Mouse (Mus musculus) embryonic facial prominence, embryonic 14.5 days (tissue): Measurements from ENCODE around the gene Adgrl3. TPM values are rescaled to one million over a fixed set of nuclear protein-coding genes. Genes with fewer than 3 reads are reported as not detected.
A peak's percentile ranks its signal among the peaks of the same experiment; 100 is the strongest.

ENCODE experiments used
- ATAC-seq: fragments of 200-750 bp; cut with Nextera tagmentation; 2 replicates; pipeline ENCODE4 v1.8.0; 2017; ENCODE audit warnings: low read depth, moderate number of reproducible peaks, moderate TSS enrichment
- DNase-seq: peaks from one replicate; pipeline ENCODE4 v3.0.0-alpha.2; 2015; ENCODE audit warnings: low spot score
- H3K27ac ChIP-seq: fragments of 300-500 bp; sonication (generic); replicated peaks from 2 replicates; pipeline ENCODE4 v1.5.1; 2014; ENCODE audit warnings: low read depth, mild to moderate bottlenecking, low read length, moderate library complexity
- H3K27me3 ChIP-seq: fragments of 300-500 bp; sonication (generic); replicated peaks from 2 replicates; pipeline ENCODE4 v1.6.1; 2014; ENCODE audit warnings: low read length; ENCODE audit not compliant: control insufficient read depth, insufficient read depth
- H3K36me3 ChIP-seq: fragments of 300-500 bp; sonication (generic); 2 replicates; pipeline ENCODE4 v1.6.1; 2014; ENCODE audit warnings: low read length, mixed read lengths; ENCODE audit not compliant: control insufficient read depth, insufficient read depth
- H3K4me1 ChIP-seq: fragments of 300-500 bp; sonication (generic); 2 replicates; pipeline ENCODE4 v1.6.1; 2014; ENCODE audit warnings: antibody characterized with exemption, low read length; ENCODE audit not compliant: control insufficient read depth, insufficient read depth
- H3K4me2 ChIP-seq: fragments of 300-500 bp; sonication (generic); 2 replicates; pipeline ENCODE4 v1.6.1; 2014; ENCODE audit warnings: low read depth, mild to moderate bottlenecking, low read length, moderate library complexity, mixed read lengths
- H3K4me3 ChIP-seq: fragments of 300-500 bp; sonication (generic); 2 replicates; pipeline ENCODE4 v1.5.1; 2014; ENCODE audit warnings: low read depth, mild to moderate bottlenecking, low read length
- H3K9ac ChIP-seq: fragments of 300-500 bp; sonication (generic); 2 replicates; pipeline ENCODE4 v1.6.1; 2014; ENCODE audit warnings: low read depth, mild to moderate bottlenecking, low read length, moderate library complexity, mixed read lengths
- H3K9me3 ChIP-seq: fragments of 300-500 bp; sonication (generic); 2 replicates; pipeline ENCODE4 v1.6.1; 2016; ENCODE audit warnings: low read length; ENCODE audit not compliant: control insufficient read depth
- WGBS: fragments of 180-500 bp; shearing (Covaris S2); extraction: QIAGEN DNeasy Blood & Tissue Kit; methylation state at CpG from one replicate; pipeline ENCODE4 v1.1.7; 2014; 5-methylcytosine and 5-hydroxymethylcytosine counted together
- polyA plus RNA-seq: library from polyadenylated mRNA; unstranded; fragments of >200 nt; fragmentation: Nextera tagmentation; extraction: Ambion mirVana; gene quantifications from 2 replicates; pipeline ENCODE4 v1.2.1, GENCODE M21; 2014

The Adgrl3 gene
- polyA plus RNA-seq, 1 experiment from 2014 or later = 26.0 TPM

DNA sequence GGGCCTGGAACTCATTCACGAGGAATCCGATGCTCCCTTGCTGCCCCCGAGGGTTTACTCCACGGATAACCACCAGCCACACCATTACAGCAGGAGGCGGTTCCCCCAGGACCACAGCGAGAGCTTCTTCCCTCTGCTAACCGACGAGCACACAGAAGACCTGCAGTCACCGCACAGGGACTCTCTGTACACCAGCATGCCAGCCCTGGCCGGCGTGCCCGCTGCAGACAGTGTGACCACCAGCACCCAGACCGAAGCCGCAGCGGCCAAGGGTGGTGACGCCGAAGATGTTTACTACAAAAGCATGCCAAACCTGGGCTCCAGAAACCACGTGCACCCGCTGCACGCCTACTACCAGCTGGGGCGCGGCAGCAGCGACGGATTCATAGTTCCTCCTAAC is 774.7 kb downstream of the Adgrl3 start:
- ATAC-seq (no peak), DNase-seq (no peak)
- Histone ChIP-seq H3K36me3 (peaks cover 7% of the 10 kb centered on the region), H3K27me3 (no peaks in the 10 kb centered on the region), H3K4me2 (no peak overlapping the region), H3K9ac (no peak overlapping the region), H3K4me1 (no peaks in the 10 kb centered on the region), H3K27ac (no peak overlapping the region), H3K9me3 (no peaks in the 10 kb centered on the region), H3K4me3 (no peak overlapping the region)
- WGBS = 88% methylated on average over 24 of the region's 24 CpGs

DNA sequence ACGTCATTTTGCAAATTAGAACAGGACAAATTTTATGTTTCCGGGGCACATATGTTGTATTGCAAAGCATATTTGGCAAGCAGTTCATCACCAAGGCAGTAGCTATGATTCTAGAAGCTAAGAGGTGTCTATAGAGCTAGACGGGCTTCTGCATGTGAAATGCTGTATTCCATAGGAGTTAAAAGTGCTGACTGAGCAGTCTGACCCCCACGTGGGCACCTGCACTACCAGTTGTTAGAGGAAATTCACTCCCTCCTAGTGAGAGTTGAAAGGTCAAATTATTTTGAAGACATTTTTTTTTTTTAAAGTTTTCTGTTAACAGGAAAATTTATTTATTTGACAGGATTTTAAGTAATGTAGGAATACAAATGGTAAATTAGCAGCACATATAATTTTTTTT is 776.2 kb downstream of the Adgrl3 start:
- Histone ChIP-seq H3K27me3 (no peaks in the 10 kb centered on the region), H3K27ac (no peak overlapping the region), H3K4me3 (no peak overlapping the region), H3K4me1 (no peaks in the 10 kb centered on the region), H3K9ac (no peak overlapping the region), H3K4me2 (no peak overlapping the region), H3K9me3 (no peaks in the 10 kb centered on the region), H3K36me3 (peaks cover 7% of the 10 kb centered on the region)
- WGBS = 82% methylated on average over 4 of the region's 4 CpGs
- ATAC-seq = no peak
- DNase-seq = no peak

DNA sequence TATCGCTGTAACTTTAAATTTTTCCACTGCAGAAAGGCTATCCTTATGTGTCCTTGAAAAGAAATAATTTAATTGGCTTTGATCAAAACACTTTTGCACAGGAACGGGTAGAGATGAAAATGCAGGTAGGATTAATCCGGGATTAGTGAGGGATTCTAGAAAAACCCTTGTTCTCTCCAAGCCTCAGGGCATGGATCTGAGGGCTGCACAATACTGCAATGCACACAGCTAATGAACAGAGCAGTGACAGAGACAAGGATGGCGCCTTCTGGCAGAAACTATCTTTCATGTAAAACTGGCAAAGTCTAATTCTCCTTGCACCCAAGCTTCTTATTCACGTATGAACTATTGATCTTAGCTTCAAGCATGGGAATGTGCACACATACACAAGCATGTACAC is 791.0 kb downstream of the Adgrl3 start:
- Histone ChIP-seq H3K27ac (no peak overlapping the region), H3K4me3 (no peak overlapping the region), H3K27me3 (no peaks in the 10 kb centered on the region), H3K4me2 (no peak overlapping the region), H3K36me3 (no peaks in the 10 kb centered on the region), H3K4me1 (no peaks in the 10 kb centered on the region), H3K9me3 (no peaks in the 10 kb centered on the region), H3K9ac (no peak overlapping the region)
- DNase-seq (no peak), ATAC-seq (no peak)
- 72% methylated on average over 5 of the region's 5 CpGs for WGBS

DNA sequence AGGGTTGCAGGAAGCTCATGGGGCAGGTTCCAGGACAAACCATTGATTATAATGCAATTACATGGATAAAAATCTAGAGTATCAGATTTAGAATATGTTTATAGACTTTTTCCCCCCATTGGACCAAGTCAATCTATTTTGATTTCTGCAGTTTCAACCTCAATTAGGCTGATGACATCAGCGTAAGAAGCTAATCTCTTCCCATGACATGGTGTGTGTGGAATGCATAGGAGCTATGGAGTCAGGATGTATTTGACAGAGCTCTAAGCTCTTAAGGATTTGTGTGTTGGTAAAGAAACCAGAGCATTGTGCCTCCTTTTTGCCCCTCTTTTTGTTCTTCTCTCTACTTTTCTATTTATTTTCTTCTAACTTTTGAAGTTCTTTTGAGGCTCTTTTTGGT is 812.1 kb downstream of the Adgrl3 start:
- H3K27ac ChIP-seq = no peak overlapping the region; the same call in 1 of the 2 replicates
- H3K4me2 ChIP-seq = no peak overlapping the region
- no peak overlapping the region for H3K9ac ChIP-seq
- peaks cover 10% of the 10 kb centered on the region for H3K9me3 ChIP-seq
- H3K4me1 ChIP-seq = no peaks in the 10 kb centered on the region
- ATAC-seq = peak; percentile 77
- H3K27me3 ChIP-seq = no peaks in the 10 kb centered on the region
- 38% methylated on average over 1 of the region's 1 CpGs for WGBS
- no peaks in the 10 kb centered on the region for H3K36me3 ChIP-seq
- peak; percentile 65 for DNase-seq
- no peak overlapping the region for H3K4me3 ChIP-seq

DNA sequence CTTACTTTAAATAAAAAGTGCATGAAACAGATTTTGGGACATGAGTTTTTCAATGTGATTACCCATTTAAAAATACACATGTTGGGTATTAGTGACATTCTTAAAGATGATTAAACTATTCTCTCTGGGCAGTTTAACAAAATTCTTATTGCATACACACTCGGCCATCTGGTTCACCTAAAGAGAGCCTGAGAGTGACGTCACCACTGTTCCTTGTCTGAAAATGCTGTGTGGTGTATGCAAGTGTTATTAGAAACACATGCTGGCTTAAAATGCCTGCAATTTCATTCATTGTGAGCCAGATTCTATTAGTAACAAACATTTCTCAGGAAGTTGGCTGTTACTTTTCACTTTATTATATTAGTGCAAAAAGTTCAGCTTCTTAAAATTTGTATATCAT is 812.7 kb downstream of the Adgrl3 start:
- no peak overlapping the region for H3K4me2 ChIP-seq
- H3K9ac ChIP-seq = no peak overlapping the region
- H3K27ac ChIP-seq = no peak overlapping the region; the same call in 1 of the 2 replicates
- ATAC-seq = no peak
- no peak overlapping the region for H3K4me3 ChIP-seq
- no peaks in the 10 kb centered on the region for H3K36me3 ChIP-seq
- no peaks in the 10 kb centered on the region for H3K27me3 ChIP-seq
- DNase-seq = peak; percentile 91
- 23% methylated on average over 2 of the region's 2 CpGs for WGBS
- H3K4me1 ChIP-seq = no peaks in the 10 kb centered on the region
- peaks cover 10% of the 10 kb centered on the region for H3K9me3 ChIP-seq

DNA sequence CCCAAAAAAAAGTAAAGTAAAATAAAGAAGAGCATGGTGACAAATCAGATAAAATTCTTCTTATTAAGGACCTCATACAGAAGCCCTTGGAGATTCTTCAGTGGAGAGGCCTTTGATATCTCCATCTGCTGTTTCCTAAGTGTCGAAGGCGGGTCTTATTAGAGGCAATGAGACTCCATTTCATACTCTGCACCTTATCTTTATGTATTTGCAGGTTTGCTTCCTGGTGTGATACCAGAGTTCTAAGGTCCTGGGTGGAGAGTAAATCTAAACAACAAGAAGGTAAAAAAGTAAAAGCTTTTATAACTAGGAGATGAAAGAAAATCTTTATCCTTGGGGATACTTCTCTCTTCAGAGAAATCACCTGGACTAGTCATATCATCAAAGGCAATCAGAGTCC is 817.9 kb downstream of the Adgrl3 start:
- ATAC-seq = no peak
- Histone ChIP-seq H3K9ac (no peak overlapping the region), H3K4me1 (no peaks in the 10 kb centered on the region), H3K36me3 (no peaks in the 10 kb centered on the region), H3K4me2 (no peak overlapping the region), H3K9me3 (peaks cover 10% of the 10 kb centered on the region), H3K4me3 (no peak overlapping the region), H3K27ac (no peak overlapping the region), H3K27me3 (no peaks in the 10 kb centered on the region)
- DNase-seq = no peak
- WGBS = 95% methylated on average over 2 of the region's 2 CpGs

DNA sequence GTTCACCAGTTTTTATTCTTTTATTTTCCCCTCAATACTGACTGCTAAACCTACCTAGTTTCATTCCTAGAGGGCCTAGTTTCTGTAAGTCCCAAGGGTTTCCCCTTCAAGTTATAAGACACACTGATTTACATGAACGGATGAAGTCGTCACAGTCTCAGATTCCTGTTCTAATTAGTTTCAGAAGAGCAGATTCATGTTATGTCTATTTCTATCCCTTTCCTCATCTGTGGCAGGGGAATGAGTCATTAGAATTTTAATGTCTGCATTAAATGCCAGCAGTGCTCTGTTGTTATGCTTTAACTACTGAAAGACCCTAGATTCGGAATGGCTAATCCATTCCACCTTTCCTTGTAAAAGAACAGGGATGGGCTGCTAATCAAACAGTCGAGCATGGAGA is 823.9 kb downstream of the Adgrl3 start:
- no peak overlapping the region for H3K27ac ChIP-seq
- H3K9me3 ChIP-seq = no peaks in the 10 kb centered on the region
- no peak for ATAC-seq
- WGBS = 16% methylated on average over 4 of the region's 4 CpGs
- no peaks in the 10 kb centered on the region for H3K4me1 ChIP-seq
- DNase-seq = peak; percentile 51
- no peak overlapping the region for H3K4me3 ChIP-seq
- no peak overlapping the region for H3K9ac ChIP-seq
- no peak overlapping the region for H3K4me2 ChIP-seq
- H3K27me3 ChIP-seq = no peaks in the 10 kb centered on the region
- no peaks in the 10 kb centered on the region for H3K36me3 ChIP-seq

DNA sequence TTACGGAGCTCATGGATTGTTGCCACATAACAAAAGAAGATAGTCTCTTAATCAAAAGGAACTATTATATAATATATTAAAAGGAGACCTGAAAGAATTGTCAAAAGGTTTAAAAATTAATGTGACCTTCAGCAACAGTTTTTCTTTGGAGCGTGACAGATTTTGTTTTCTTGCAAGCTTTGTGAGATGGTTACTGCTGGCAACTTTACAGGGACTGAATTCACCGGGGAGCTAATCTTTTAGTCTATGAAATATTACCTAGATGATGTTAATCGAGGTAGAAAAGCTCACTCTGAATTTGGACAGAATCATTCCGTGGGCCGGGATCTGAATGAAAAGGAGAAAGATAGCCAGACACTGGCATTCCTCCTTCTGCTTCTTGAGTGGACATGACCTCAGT is 850.4 kb downstream of the Adgrl3 start:
- no peak for ATAC-seq
- Histone ChIP-seq H3K9ac (no peak overlapping the region), H3K4me1 (no peaks in the 10 kb centered on the region), H3K9me3 (no peaks in the 10 kb centered on the region), H3K27me3 (no peaks in the 10 kb centered on the region), H3K27ac (no peak overlapping the region), H3K36me3 (no peaks in the 10 kb centered on the region), H3K4me3 (no peak overlapping the region), H3K4me2 (no peak overlapping the region)
- 79% methylated on average over 6 of the region's 6 CpGs for WGBS
- DNase-seq = no peak
